Mouse (Mus musculus): ENCODE data around the gene Atp6v0a4. TPM values are rescaled to one million over a fixed set of nuclear protein-coding genes. Genes with fewer than 3 reads are reported as not detected.
A peak's percentile ranks its signal among the peaks of the same experiment; 100 is the strongest.

Atp6v0a4 gene
- polyA plus RNA-seq, 1 experiment = 259 TPM

DNA sequence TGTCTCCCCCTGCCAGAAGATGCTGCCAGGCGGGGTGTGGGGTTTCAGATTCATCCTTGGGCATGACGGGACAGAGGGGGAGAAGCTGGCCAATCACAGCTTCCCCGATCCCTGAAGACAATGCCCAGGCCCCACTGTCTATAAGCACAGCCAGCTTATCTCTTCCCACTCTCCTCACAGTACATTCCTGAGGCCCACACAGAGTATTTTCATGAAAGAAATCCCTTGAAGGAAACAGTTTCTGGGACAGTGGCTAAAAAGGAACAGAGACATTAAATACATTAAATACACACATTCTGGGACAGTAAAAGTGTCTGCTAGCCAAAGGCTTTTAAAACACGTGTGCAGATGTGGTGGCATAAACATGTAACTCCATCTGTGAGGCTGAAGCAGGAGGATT is 44.0 kb downstream of the Atp6v0a4 start:
- TF ChIP-seq CTCF (conservative IDR thresholded peaks at IDR 0.05; ENCODE audit: insufficient read depth, insufficient read length, low read depth, low read length) = no peak
- no peak for TF ChIP-seq POLR2A (IDR thresholded peaks at IDR 0.05; ENCODE audit: low read depth, low read length)
- H3K27ac ChIP-seq (ENCODE audit: insufficient read depth, low read depth, low read length) = no peak overlapping the region
- peaks cover 18% of the 10 kb centered on the region for H3K36me3 ChIP-seq (ENCODE audit: control insufficient read depth, insufficient read depth, low read length)
- WGBS = 85% methylated on average over 4 of the region's 4 CpGs
- H3K4me3 ChIP-seq (ENCODE audit: insufficient read depth, low read depth, low read length) = no peak overlapping the region
- DNase-seq = no peak
- H3K27me3 ChIP-seq (replicated peaks; ENCODE audit: control insufficient read depth, insufficient read depth, low read length) = no peaks in the 10 kb centered on the region
- H3K4me1 ChIP-seq (ENCODE audit: control insufficient read depth, insufficient read depth, low read length) = peaks cover 8% of the 10 kb centered on the region; the same call in 1 of the 2 replicates

DNA sequence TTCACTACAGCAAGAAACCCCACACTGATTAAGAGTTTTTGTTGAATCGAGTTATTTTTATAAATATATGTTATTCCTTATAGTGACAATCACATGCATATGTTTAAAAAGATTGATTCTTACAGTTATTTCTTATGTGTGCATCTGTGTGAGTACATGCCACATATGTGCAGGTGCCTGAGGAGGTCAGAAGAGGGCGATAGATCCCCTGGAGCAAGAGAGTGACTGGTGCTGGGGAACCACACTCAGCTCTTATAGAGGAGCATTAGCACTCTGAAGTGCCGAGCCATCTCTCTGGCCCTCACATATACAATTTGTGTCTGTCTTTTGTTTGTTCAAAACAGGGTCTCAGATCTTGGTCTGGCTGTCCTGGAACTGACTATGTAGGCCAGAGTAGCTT is 50.8 kb downstream of the Atp6v0a4 start:
- no peak for TF ChIP-seq POLR2A (IDR thresholded peaks at IDR 0.05; ENCODE audit: low read depth, low read length)
- no peak for TF ChIP-seq CTCF (conservative IDR thresholded peaks at IDR 0.05; ENCODE audit: insufficient read depth, insufficient read length, low read depth, low read length)
- 93% methylated on average over 3 of the region's 3 CpGs for WGBS
- no peak for DNase-seq
- Histone ChIP-seq H3K4me3 (ENCODE audit: insufficient read depth, low read depth, low read length) (no peak overlapping the region), H3K27ac (ENCODE audit: insufficient read depth, low read depth, low read length) (no peak overlapping the region), H3K36me3 (ENCODE audit: control insufficient read depth, insufficient read depth, low read length) (peaks cover 13% of the 10 kb centered on the region), H3K27me3 (replicated peaks; ENCODE audit: control insufficient read depth, insufficient read depth, low read length) (no peaks in the 10 kb centered on the region), H3K4me1 (ENCODE audit: control insufficient read depth, insufficient read depth, low read length) (peaks cover 10% of the 10 kb centered on the region)

- TF ChIP-seq CTCF (conservative IDR thresholded peaks at IDR 0.05; ENCODE audit: insufficient read depth, insufficient read length, low read depth, low read length) (no peak), POLR2A (IDR thresholded peaks at IDR 0.05; ENCODE audit: low read depth, low read length) (no peak)
- H3K4me3 ChIP-seq (ENCODE audit: insufficient read depth, low read depth, low read length) = no peak overlapping the region
- no peaks in the 10 kb centered on the region for H3K27me3 ChIP-seq (replicated peaks; ENCODE audit: control insufficient read depth, insufficient read depth, low read length)
- WGBS = 36% methylated on average over 5 of the region's 5 CpGs
- H3K36me3 ChIP-seq (ENCODE audit: control insufficient read depth, insufficient read depth, low read length) = peaks cover 11% of the 10 kb centered on the region
- peak; percentile 89 for DNase-seq
- peak overlapping the region; percentile 85 for H3K27ac ChIP-seq (ENCODE audit: insufficient read depth, low read depth, low read length)
- H3K4me1 ChIP-seq (ENCODE audit: control insufficient read depth, insufficient read depth, low read length) = peaks cover 10% of the 10 kb centered on the region
Measured at GRCm38 (mm10) chr6:38072137-38072796, 52.1 kb downstream of the Atp6v0a4 start.

GRCm38 (mm10) chr6:38071256-38071655 is 53.1 kb downstream of the Atp6v0a4 start:
- no peak for DNase-seq
- H3K4me1 ChIP-seq (ENCODE audit: control insufficient read depth, insufficient read depth, low read length) = peaks cover 10% of the 10 kb centered on the region
- TF ChIP-seq POLR2A (IDR thresholded peaks at IDR 0.05; ENCODE audit: low read depth, low read length) = no peak
- no peak for TF ChIP-seq CTCF (conservative IDR thresholded peaks at IDR 0.05; ENCODE audit: insufficient read depth, insufficient read length, low read depth, low read length)
- H3K4me3 ChIP-seq (ENCODE audit: insufficient read depth, low read depth, low read length) = no peak overlapping the region
- H3K27me3 ChIP-seq (replicated peaks; ENCODE audit: control insufficient read depth, insufficient read depth, low read length) = no peaks in the 10 kb centered on the region
- no peak overlapping the region for H3K27ac ChIP-seq (ENCODE audit: insufficient read depth, low read depth, low read length)
- H3K36me3 ChIP-seq (ENCODE audit: control insufficient read depth, insufficient read depth, low read length) = peaks cover 9% of the 10 kb centered on the region
- WGBS = 97% methylated on average over 4 of the region's 4 CpGs

GRCm38 (mm10) chr6:38066215-38066614 is 58.2 kb downstream of the Atp6v0a4 start:
- Histone ChIP-seq H3K36me3 (ENCODE audit: control insufficient read depth, insufficient read depth, low read length) (peaks cover 8% of the 10 kb centered on the region; the same call in 1 of the 2 replicates), H3K27ac (ENCODE audit: insufficient read depth, low read depth, low read length) (no peak overlapping the region), H3K4me1 (ENCODE audit: control insufficient read depth, insufficient read depth, low read length) (no peaks in the 10 kb centered on the region), H3K27me3 (replicated peaks; ENCODE audit: control insufficient read depth, insufficient read depth, low read length) (no peaks in the 10 kb centered on the region), H3K4me3 (ENCODE audit: insufficient read depth, low read depth, low read length) (no peak overlapping the region)
- TF ChIP-seq CTCF (conservative IDR thresholded peaks at IDR 0.05; ENCODE audit: insufficient read depth, insufficient read length, low read depth, low read length) (peak; percentile 77), POLR2A (IDR thresholded peaks at IDR 0.05; ENCODE audit: low read depth, low read length) (no peak)
- 4% methylated on average over 5 of the region's 5 CpGs for WGBS
- peak; percentile 67 for DNase-seq

DNA sequence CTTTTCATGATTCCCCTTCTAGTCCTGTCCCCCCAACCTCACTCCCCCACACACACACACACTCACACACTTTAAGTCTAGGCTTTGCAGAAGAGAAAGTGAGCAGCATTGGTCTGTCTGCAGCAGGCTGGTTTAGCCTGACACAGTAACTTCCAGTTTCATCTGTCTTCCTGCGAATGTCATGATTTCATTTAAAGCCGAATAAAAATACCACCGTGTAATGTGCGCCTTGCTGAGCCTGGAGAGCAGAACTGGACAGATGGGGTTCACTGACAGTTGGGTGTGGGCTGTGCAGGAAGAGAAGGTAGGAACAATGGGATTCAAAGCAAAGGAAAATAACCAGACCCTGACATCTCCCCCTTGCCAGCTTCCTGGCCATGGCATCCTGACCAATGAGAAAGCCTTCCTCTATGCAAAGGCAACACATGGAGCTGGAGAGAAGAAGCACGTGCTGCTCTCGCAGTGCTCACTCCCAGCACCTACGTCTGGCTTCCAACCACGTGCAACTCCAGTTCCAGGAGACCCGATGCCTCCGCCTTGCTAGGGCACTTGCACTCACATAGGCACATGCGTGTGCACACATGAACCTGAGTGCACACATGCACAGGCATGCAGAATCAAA is 58.8 kb downstream of the Atp6v0a4 start:
- no peak overlapping the region for H3K27ac ChIP-seq (ENCODE audit: insufficient read depth, low read depth, low read length)
- no peaks in the 10 kb centered on the region for H3K4me1 ChIP-seq (ENCODE audit: control insufficient read depth, insufficient read depth, low read length)
- no peak for DNase-seq

DNA sequence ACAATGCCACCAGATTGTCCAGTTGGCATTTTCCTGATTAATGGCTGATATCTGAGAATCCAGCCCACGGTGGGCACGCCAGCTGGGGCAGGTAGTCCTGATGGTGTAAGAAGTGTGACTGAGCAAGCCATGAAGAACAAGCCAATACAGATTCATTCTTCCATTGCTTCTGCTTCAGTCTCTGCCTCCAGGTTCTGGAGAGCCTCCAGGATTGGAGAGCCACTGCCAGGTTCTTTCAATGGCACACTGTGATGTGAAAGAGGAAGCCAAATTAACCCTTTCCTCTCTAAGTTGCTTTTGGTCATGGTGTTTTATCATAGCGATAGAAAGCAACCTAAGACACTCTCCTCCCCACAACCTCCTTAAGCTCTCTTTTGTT is 59.3 kb downstream of the Atp6v0a4 start:
- Histone ChIP-seq H3K27me3 (replicated peaks; ENCODE audit: control insufficient read depth, insufficient read depth, low read length) (no peaks in the 10 kb centered on the region), H3K4me1 (ENCODE audit: control insufficient read depth, insufficient read depth, low read length) (no peaks in the 10 kb centered on the region), H3K36me3 (ENCODE audit: control insufficient read depth, insufficient read depth, low read length) (peaks cover 6% of the 10 kb centered on the region; the same call in 1 of the 2 replicates), H3K27ac (ENCODE audit: insufficient read depth, low read depth, low read length) (no peak overlapping the region), H3K4me3 (ENCODE audit: insufficient read depth, low read depth, low read length) (no peak overlapping the region)
- DNase-seq = no peak
- TF ChIP-seq POLR2A (IDR thresholded peaks at IDR 0.05; ENCODE audit: low read depth, low read length) (no peak), CTCF (conservative IDR thresholded peaks at IDR 0.05; ENCODE audit: insufficient read depth, insufficient read length, low read depth, low read length) (no peak)
- WGBS = 67% methylated on average over 3 of the region's 3 CpGs

More for the DNA sequence above, 58.8 kb downstream of the Atp6v0a4 start:
- WGBS = 60% methylated on average over 11 of the region's 11 CpGs
- peaks cover 8% of the 10 kb centered on the region; the same call in 1 of the 2 replicates for H3K36me3 ChIP-seq (ENCODE audit: control insufficient read depth, insufficient read depth, low read length)
- no peak for TF ChIP-seq CTCF (conservative IDR thresholded peaks at IDR 0.05; ENCODE audit: insufficient read depth, insufficient read length, low read depth, low read length)
- no peak for TF ChIP-seq POLR2A (IDR thresholded peaks at IDR 0.05; ENCODE audit: low read depth, low read length)
- no peak overlapping the region for H3K4me3 ChIP-seq (ENCODE audit: insufficient read depth, low read depth, low read length)
- H3K27me3 ChIP-seq (replicated peaks; ENCODE audit: control insufficient read depth, insufficient read depth, low read length) = no peaks in the 10 kb centered on the region
